Mouse (Mus musculus) ES-CJ7 (cell line): ENCODE measurements around the gene Epsti1.

Source experiments
- DNase-seq: peaks from one replicate; pipeline ENCODE4 v3.0.0; 2011; ENCODE audit warnings: low read depth, low spot score

The Epsti1 gene

GRCm38 (mm10) chr14:77923076-77923865 is 19.2 kb downstream of the Epsti1 start:
- no peak for DNase-seq

DNA sequence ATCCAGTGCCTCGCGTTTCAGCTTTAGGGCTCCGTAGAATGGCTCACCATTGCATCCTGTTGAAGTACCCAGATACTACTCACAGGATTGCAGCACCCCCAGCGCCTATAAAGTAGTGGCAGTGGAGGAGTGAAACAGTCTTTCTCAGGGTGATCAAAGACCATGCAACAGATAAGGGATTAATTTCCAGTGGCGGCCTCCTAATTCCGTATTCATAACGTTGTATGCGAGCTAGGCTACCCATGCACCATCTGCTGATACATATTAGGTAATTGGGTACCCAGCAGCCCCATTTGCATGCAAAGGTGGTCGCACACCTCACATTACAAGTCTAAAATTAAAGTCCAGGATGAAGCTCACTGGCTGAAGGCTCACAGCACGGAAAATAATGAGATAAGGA is 21.4 kb downstream of the Epsti1 start:
- DNase-seq = no peak

DNA sequence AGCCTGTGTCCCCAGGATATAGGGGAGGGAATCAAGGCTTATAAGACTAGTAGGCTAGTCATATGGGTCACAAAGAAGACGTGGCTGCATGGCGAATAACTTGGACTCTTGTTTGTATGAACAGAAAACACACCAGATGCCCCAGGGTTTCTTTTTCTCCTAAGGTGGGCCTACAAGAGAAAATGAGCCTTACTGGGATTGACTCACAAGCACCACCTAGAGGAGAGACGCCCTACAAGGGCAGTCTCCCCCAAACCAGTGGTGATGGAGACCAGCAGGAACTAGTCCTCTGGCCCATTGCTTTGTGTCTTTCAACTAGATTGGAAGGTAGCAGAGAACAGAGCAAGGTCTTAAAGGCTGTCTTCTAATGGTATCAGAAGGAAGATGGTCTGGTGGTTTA is 22.7 kb downstream of the Epsti1 start:
- peak; percentile 47 for DNase-seq

DNA sequence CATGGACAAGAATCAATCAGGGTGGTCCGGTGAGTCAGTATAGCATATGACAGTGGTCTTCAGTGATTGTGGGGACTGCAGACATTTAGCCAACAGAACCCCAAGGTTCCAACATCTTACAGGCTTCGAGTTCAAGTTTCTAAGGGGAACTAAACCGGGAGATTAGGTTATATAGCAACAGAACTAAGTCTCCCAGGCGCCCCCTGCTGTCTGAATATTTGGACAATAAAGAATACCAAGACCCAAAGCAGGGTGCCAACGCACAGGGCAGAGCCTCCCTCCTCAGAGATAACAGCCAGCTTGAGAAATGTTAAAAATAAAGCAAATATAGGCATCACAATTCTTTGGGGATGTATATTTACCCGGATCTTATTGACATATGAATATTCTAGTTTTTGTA is 24.0 kb downstream of the Epsti1 start:
- peak; percentile 53 for DNase-seq

DNA sequence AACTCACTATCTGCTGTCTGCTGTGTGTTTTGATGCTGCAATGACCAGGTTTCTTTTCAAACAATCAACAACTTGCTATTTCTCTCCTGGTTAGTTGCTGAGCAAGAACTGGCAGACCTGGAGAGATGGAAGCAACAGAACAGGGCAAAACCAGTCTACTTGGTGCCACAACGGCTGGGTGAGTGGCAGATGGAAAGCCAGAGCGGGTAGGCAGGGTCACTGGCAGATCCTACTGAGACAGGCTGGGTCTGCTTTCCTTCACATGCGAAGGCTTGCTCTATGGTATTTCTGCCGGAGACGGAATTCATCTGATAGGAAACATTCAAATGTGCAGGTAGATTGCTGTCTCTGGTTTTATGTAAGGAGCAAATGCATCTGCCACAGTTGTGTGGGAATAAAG is 24.6 kb downstream of the Epsti1 start:
- no peak for DNase-seq

DNA sequence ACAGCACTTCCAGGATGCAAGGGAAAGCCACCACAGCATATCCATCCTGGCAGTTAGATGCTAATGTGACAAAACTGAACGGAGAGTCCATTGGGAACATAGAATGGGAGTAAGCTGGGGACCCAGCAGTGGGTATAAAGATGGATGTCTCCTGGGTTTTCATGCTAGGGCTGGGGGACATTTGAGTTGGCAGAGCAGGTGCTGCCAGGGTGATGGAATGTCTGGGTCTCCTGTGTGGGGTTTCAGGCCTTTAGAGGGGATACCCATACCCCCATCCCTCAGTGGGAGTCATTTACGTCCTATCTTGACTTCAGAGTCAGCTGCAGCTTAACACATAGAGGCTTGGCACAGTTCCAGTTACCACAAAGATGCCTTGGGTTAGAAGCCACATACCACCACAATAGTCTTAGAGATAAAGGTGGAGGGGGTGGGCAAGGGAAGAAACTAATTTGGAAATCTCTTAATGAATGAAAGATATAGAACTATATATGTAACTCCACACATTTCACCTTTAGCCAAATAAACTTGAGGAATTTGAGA is 25.2 kb downstream of the Epsti1 start:
- DNase-seq = no peak

DNA sequence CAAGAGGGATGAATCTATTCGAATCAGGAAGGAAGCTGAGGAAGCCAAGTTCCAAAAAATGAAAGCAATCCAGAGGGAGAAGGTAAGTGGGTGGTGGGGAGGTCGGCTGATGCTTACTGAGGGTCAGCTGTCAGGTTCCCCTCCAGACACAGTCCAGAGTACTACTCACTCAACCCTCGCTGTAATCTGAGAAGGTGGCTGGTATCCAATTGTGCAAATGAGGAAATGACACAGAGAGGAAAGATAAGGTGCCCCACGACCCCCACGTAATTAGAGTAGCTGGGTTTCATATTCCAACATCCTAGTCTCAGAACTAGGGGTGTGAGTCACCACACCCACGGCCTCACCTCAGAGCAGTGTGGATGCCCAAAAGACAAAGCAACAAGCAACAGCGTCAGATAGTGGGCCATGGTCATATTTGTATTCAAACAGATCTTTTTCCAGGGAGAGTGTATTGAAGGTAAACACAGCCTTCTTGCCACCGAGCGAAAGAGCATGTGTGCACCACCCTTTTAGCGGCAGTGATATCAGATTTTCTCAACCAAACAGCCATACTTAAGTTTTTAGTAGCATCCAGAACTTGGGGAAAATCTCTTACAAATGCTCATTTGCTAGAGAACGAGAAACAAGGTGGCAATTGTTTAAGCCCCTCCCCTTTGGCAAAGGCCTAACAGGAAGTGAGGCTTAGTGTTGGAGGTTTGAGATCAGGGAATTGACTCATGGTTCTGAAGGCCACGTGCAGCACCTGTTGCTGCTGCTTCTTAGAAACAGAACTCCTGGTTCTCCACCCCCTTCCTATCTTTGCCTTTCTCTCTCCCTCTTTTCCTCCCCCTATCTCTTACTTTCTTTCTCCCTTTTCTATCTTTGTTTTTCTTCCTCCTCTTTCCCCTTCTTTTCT is 28.4 kb downstream of the Epsti1 start:
- DNase-seq = no peak

DNA sequence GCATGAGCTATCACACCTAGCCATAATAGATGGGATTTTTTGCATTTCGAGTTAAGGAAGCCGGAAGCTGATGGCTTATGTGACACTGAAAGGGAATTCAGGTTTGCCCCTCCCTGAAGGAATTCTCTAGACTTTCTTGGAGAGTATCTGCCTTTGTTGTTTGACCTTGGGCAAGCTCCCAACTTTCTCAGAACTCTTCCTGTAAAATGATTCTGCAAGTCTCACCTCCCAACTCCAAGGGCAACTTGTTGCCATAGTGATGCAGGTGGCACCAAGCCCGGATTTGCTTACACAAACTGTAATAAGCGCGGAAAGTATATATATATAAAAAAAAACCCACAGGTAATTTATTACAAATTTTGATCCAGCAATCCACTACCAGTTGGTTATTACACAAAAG is 29.2 kb downstream of the Epsti1 start:
- DNase-seq = peak; percentile 38

DNA sequence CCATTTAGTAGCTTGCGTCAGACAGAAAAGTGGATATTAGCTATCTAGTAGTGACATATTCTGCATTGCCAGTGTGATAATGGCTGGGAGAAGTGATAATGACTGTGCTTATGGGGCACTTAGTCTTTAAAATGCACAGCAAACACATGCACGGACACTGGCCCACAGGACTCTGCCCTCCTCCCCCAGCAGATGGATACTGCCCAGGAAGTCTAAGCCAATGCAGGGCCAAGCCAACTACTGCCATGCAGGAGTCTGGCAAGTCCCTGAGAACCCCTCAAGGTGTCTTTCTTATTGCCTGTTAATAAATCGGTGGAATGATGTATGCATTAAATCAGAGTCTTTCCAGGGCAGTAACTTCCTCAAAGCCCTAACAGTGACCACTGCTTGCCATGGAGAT is 30.4 kb downstream of the Epsti1 start:
- DNase-seq = no peak

GRCm38 (mm10) chr14:77941105-77941504 is 37.1 kb downstream of the Epsti1 start:
- DNase-seq = peak; percentile 19

- DNase-seq = no peak
These were observed 38.2 kb downstream of the Epsti1 start for GRCm38 (mm10) chr14:77942235-77942634.

DNA sequence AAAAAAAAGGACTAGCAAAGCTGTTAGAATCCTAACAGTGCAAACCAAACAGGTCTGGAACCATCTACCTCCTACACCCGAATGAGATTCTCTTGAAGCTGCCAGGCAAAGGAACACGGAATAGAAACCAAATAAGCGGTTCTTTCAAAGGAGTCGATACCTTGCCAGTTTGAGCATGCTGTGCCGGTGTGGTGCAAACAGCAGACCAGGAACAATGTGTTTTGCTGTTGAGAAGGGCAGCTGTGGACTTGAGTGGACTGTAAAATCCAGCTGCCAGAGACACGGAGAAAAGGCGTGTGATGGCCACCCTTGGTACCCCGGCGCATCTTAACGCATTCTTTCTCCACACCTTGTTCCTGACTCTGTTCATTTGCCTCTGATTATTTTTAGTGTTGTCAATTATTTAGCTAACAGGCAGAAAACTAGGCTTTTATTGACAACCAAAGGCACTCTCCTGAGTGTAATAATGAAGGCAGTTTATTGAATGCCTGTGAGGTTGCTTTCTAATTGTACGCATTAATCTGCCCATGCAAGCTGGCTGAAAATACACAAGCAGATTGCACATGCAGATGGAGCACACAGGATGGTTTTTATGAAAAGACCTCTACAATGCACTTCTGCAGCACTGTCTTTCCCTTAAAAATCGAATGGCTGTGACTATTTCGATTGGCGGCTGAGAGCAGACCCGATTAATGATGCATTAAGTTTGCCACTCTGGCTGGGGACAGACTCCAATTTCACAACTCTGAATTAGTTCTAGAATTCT is 38.9 kb downstream of the Epsti1 start:
- no peak for DNase-seq

GRCm38 (mm10) chr14:77961741-77962140 is 57.7 kb downstream of the Epsti1 start:
- no peak for DNase-seq

DNA sequence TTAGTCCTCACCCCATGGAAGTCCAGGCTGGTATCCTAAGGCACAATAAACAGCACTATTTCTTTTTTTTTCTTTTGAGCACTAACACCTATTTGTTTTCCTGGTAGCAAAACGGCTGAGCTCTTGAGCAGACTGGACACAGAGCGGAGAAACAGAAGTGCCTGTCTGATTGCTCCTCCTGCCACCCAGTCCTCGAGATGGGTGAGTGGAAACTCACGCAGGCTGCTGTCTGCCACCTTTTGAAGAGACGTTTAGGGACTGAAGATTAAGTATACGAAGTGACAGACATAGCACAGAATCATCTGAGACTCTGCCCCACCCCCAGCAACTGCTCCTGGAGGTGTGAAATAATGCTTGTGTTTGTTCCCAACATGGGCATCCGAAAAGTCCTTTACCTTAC is 59.5 kb downstream of the Epsti1 start:
- no peak for DNase-seq

- DNase-seq = no peak
These were observed 67.3 kb downstream of the Epsti1 start for GRCm38 (mm10) chr14:77971355-77971754.

GRCm38 (mm10) chr14:77974221-77974620 is 70.2 kb downstream of the Epsti1 start:
- DNase-seq = no peak

DNA sequence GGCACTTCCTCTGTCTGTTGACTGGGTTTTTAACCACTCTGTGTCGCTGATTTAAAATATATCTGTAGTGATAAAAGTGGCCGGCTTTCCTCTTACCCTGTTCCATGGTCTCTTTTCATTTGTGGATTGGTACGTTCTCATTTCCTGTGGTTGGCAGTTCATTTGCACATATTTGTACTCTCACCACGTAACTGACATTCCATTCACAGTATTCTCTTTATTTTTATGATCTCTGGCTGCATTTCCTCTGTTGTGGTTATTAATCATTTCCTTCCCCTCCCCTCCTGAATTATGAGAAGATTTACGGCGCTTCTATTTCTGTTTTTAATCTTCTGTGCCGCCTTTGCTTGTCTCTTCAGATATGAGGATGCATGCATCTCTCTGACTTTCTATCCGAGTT is 71.7 kb downstream of the Epsti1 start:
- no peak for DNase-seq

DNA sequence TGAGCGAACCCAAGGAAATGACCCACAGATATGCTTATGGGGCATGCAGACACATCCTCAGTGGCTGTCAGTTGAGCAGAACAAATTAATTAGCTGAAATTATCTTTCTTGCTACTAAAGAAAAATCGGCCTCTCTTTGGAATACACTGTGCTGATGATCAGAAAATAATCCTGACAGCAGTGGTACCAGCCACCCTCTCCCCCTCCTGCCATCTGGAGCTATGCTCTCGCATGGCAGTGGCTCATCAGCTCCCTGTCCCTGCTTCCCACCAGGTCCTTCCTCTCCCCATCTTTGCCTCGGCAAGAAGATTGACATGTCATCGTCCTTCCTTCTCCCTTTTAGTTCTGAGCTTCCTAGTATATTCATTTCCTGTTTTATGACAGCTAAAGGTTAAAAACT is 77.5 kb downstream of the Epsti1 start:
- DNase-seq = no peak

- DNase-seq = peak; percentile 66
These were observed 93.7 kb downstream of the Epsti1 start for GRCm38 (mm10) chr14:77997731-77998130.

GRCm38 (mm10) chr14:78004486-78004885 is 100.4 kb downstream of the Epsti1 start:
- no peak for DNase-seq

GRCm38 (mm10) chr14:78008019-78008418 is 104.0 kb downstream of the Epsti1 start:
- no peak for DNase-seq

- no peak for DNase-seq
These were observed 107.8 kb downstream of the Epsti1 start for GRCm38 (mm10) chr14:78011808-78012207.
